Comparison of ENCODE assay signal across 7 mouse cellular contexts in the genomic region with DNA sequence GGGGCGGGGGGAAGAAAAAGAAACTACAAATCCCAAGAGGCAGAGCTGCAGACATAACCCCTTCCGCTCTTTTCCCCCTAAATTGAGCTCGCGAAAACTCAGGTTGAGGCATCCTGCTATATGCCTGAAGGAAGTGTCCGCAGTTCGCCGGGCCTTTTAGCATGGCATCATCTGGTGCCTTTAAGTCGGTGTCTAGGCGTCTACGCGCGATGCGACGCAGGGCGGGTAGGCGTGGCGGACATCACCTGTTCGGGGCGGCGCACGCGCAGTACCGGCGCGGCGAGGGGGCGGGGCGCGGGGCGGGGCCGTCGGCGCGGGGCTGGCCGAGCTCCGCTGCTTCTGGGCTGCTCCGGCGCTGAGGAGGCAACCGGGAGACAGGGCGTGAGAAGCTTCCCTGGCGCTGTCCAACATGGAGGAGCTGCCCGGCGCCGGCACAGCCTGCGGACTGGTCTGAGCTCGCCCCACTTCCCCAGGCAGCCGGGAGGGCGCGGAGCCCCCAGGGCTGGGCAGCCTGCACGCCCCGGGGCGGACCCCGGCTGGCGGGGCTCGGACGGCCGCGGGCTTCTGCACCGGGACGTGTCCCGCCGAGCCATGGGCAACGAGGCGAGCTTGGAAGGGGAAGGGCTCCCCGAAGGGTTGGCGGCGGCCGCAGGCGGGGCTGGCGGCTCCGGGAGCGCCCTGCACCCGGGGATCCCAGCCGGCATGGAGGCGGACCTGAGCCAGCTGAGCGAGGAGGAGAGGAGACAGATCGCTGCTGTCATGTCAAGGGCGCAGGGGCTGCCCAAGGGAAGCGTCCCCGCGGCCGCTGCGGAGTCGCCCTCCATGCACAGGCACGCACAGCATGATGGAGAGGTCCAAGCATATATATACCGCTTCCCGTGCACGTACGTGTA. TPM values are rescaled to one million over a fixed set of nuclear protein-coding genes. Genes with fewer than 3 reads are reported as not detected.
DNase-seq lines count a peak whose midpoint lies in the region; ATAC-seq lines count a peak whose summit lies in the region.

Gene Pclo, plus strand, starts transcription at position 288 of the 893 bp plus-strand sequence.

- no peaks in the 10 kb centered on the region for H3K4me1 ChIP-seq in brown adipose tissue, adult 24 weeks (ENCODE audit: control insufficient read depth, insufficient read depth, insufficient read length, low read length)
- no peaks in the 10 kb centered on the region for H3K4me1 ChIP-seq in embryonic facial prominence, embryonic 14.5 days (ENCODE audit: control insufficient read depth, insufficient read depth, low read length)
- H3K4me1 ChIP-seq in heart, embryonic 10.5 days: peaks cover 6% of the 10 kb centered on the region; the same call in 1 of the 2 replicates
- H3K4me1 ChIP-seq in limb, embryonic 11.5 days (ENCODE audit: control insufficient read depth, insufficient read depth, low read length): no peaks in the 10 kb centered on the region
- H3K4me1 ChIP-seq in midbrain, embryonic 14.5 days (ENCODE audit: control insufficient read depth, insufficient read depth, low read length): peaks cover 12% of the 10 kb centered on the region; the same call in 1 of the 2 replicates
- H3K4me1 ChIP-seq in stomach, embryonic 16.5 days (ENCODE audit: control insufficient read depth, insufficient read depth, low read length): peaks cover 4% of the 10 kb centered on the region; the same call in 1 of the 2 replicates

- no peaks in the 10 kb centered on the region for H3K9me3 ChIP-seq in embryonic facial prominence, embryonic 14.5 days (ENCODE audit: control insufficient read depth, low read length)
- no peaks in the 10 kb centered on the region for H3K9me3 ChIP-seq in heart, embryonic 10.5 days
- H3K9me3 ChIP-seq in limb, embryonic 11.5 days (ENCODE audit: control insufficient read depth, low read length): no peaks in the 10 kb centered on the region
- H3K9me3 ChIP-seq in midbrain, embryonic 14.5 days (ENCODE audit: control insufficient read depth, low read length): no peaks in the 10 kb centered on the region
- no peaks in the 10 kb centered on the region for H3K9me3 ChIP-seq in stomach, embryonic 16.5 days (replicated peaks; ENCODE audit: control insufficient read depth, low read length)

- DNase-seq in embryonic facial prominence, embryonic 14.5 days (ENCODE audit: low spot score): peak; percentile 92
- DNase-seq in heart, embryonic 10.5 days (ENCODE audit: low spot score): peak; percentile 93
- peak; percentile 89 for DNase-seq in kidney, adult 9 months
- DNase-seq in limb, embryonic 11.5 days (ENCODE audit: low spot score): peak; percentile 92
- DNase-seq in midbrain, embryonic 14.5 days: peak; percentile 95

- H3K27ac ChIP-seq in brown adipose tissue, adult 24 weeks (replicated peaks; ENCODE audit: low read depth, low read length): no peak within 1 kb of the TSS
- peak within 1 kb of the TSS; percentile 61 for H3K27ac ChIP-seq in embryonic facial prominence, embryonic 14.5 days (replicated peaks; ENCODE audit: low read depth, low read length)
- H3K27ac ChIP-seq in heart, embryonic 10.5 days: peak within 1 kb of the TSS; percentile 80
- H3K27ac ChIP-seq in limb, embryonic 11.5 days (replicated peaks; ENCODE audit: low read depth, low read length): no peak within 1 kb of the TSS
- H3K27ac ChIP-seq in midbrain, embryonic 14.5 days (replicated peaks; ENCODE audit: low read depth, low read length): peak within 1 kb of the TSS; percentile 99
- peak within 1 kb of the TSS; percentile 78 for H3K27ac ChIP-seq in stomach, embryonic 16.5 days (ENCODE audit: low read length)

- WGBS in embryonic facial prominence, embryonic 14.5 days: under 1% methylated on average over 48 of the region's 89 CpGs
- WGBS in heart, embryonic 10.5 days: under 1% methylated on average over 89 of the region's 89 CpGs
- under 1% methylated on average over 89 of the region's 89 CpGs for WGBS in limb, embryonic 11.5 days
- WGBS in midbrain, embryonic 14.5 days: under 1% methylated on average over 89 of the region's 89 CpGs
- under 1% methylated on average over 81 of the region's 89 CpGs for WGBS in stomach, embryonic 16.5 days

- ATAC-seq in embryonic facial prominence, embryonic 14.5 days (ENCODE audit: low read depth): peak; percentile 98
- peak; percentile 99 for ATAC-seq in limb, embryonic 11.5 days (ENCODE audit: insufficient number of reproducible peaks, low FRiP score, low TSS enrichment, low read depth)
- peak; percentile 98 for ATAC-seq in midbrain, embryonic 14.5 days (ENCODE audit: low FRiP score, low TSS enrichment)
- peak; percentile 99 for ATAC-seq in stomach, embryonic 16.5 days (ENCODE audit: insufficient read depth, low FRiP score)

- peaks cover 17% of the 10 kb centered on the region; the same call in 1 of the 2 replicates for H3K27me3 ChIP-seq in embryonic facial prominence, embryonic 14.5 days (replicated peaks; ENCODE audit: control insufficient read depth, insufficient read depth, low read length)
- H3K27me3 ChIP-seq in heart, embryonic 10.5 days (ENCODE audit: insufficient read depth, poor library complexity, severe bottlenecking): no peaks in the 10 kb centered on the region
- no peaks in the 10 kb centered on the region for H3K27me3 ChIP-seq in limb, embryonic 11.5 days (ENCODE audit: control insufficient read depth, insufficient read depth, low read length)
- H3K27me3 ChIP-seq in midbrain, embryonic 14.5 days (ENCODE audit: control insufficient read depth, insufficient read depth, low read length): no peaks in the 10 kb centered on the region
- H3K27me3 ChIP-seq in stomach, embryonic 16.5 days (ENCODE audit: control insufficient read depth, insufficient read depth, low read length): no peaks in the 10 kb centered on the region

- H3K36me3 ChIP-seq in embryonic facial prominence, embryonic 14.5 days (ENCODE audit: control insufficient read depth, insufficient read depth, low read length): no peaks in the 10 kb centered on the region
- no peaks in the 10 kb centered on the region for H3K36me3 ChIP-seq in heart, embryonic 10.5 days
- H3K36me3 ChIP-seq in limb, embryonic 11.5 days (ENCODE audit: control insufficient read depth, insufficient read depth, low read length): no peaks in the 10 kb centered on the region
- no peaks in the 10 kb centered on the region for H3K36me3 ChIP-seq in midbrain, embryonic 14.5 days (ENCODE audit: control insufficient read depth, insufficient read depth, low read length)
- no peaks in the 10 kb centered on the region for H3K36me3 ChIP-seq in stomach, embryonic 16.5 days (ENCODE audit: control insufficient read depth, insufficient read depth, low read length)

- H3K4me2 ChIP-seq in embryonic facial prominence, embryonic 14.5 days (ENCODE audit: low read depth, low read length): peak within 1 kb of the TSS; percentile 91
- H3K4me2 ChIP-seq in limb, embryonic 11.5 days (ENCODE audit: low read depth, severe bottlenecking): peak within 1 kb of the TSS; percentile 88
- H3K4me2 ChIP-seq in midbrain, embryonic 14.5 days (ENCODE audit: low read length): peak within 1 kb of the TSS; percentile 56
- peak within 1 kb of the TSS; percentile 67 for H3K4me2 ChIP-seq in stomach, embryonic 16.5 days (ENCODE audit: low read depth, low read length)

- H3K4me3 ChIP-seq in brown adipose tissue, adult 24 weeks (ENCODE audit: insufficient read depth, low read depth, low read length): peak within 1 kb of the TSS; percentile 56
- peak within 1 kb of the TSS; percentile 65 for H3K4me3 ChIP-seq in embryonic facial prominence, embryonic 14.5 days (ENCODE audit: low read depth, low read length)
- peak within 1 kb of the TSS; percentile 81 for H3K4me3 ChIP-seq in heart, embryonic 10.5 days
- H3K4me3 ChIP-seq in limb, embryonic 11.5 days (ENCODE audit: low read depth, low read length): peak within 1 kb of the TSS; percentile 60
- H3K4me3 ChIP-seq in midbrain, embryonic 14.5 days (replicated peaks; ENCODE audit: low read depth, low read length): peak within 1 kb of the TSS; percentile 91
- peak within 1 kb of the TSS; percentile 63 for H3K4me3 ChIP-seq in stomach, embryonic 16.5 days (replicated peaks; ENCODE audit: low read length)

- peak within 1 kb of the TSS; percentile 64 for H3K9ac ChIP-seq in embryonic facial prominence, embryonic 14.5 days (ENCODE audit: low read depth, low read length)
- peak within 1 kb of the TSS; percentile 49 for H3K9ac ChIP-seq in limb, embryonic 11.5 days (ENCODE audit: low read length)
- H3K9ac ChIP-seq in midbrain, embryonic 14.5 days (replicated peaks; ENCODE audit: low read length): peak within 1 kb of the TSS; percentile 93
- peak within 1 kb of the TSS; percentile 73 for H3K9ac ChIP-seq in stomach, embryonic 16.5 days (ENCODE audit: low read length)

RNA-seq across cellular contexts. Expression of gene Pclo, which starts in this region (rescaled TPM):
- polyA plus RNA-seq in brown adipose tissue, adult 24 weeks (2012; ENCODE audit: insufficient read depth, insufficient read length, missing spikeins): 0.58 and 1.7 TPM in 2 replicates
- polyA plus RNA-seq in embryonic facial prominence, embryonic 14.5 days (2014; fragmentation: Nextera tagmentation; extraction: Ambion mirVana): 1.2 and 1.4 TPM in 2 replicates
- 0.04 and 0.15 TPM in 2 replicates for polyA plus RNA-seq in heart, embryonic 10.5 days (2016; fragmentation: Nextera tagmentation; extraction: Ambion mirVana)
- 0.21 TPM in 2 replicates for polyA plus RNA-seq in limb, embryonic 11.5 days (2014; fragmentation: Nextera tagmentation; extraction: Ambion mirVana)
- polyA plus RNA-seq in midbrain, embryonic 14.5 days (2014; fragmentation: Nextera tagmentation; extraction: Ambion mirVana): 16.7 and 17.0 TPM in 2 replicates
- polyA plus RNA-seq in stomach, embryonic 16.5 days (2015; fragmentation: Nextera tagmentation; extraction: Ambion mirVana): 0.72 and 1.0 TPM in 2 replicates

Comparison
In these comparisons a context has a peak if more than half of its experiments do, and no peak if none do; other contexts are left out.
1. Peak in DNase-seq, H3K4me3 ChIP-seq and H3K27ac ChIP-seq in heart, embryonic 10.5 days; RNA of the gene not detected or under 1 TPM.
2. Peak in DNase-seq, ATAC-seq, H3K4me3 ChIP-seq, H3K9ac ChIP-seq and H3K4me2 ChIP-seq in limb, embryonic 11.5 days; RNA of the gene not detected or under 1 TPM.
3. H3K27ac ChIP-seq: peak in embryonic facial prominence, embryonic 14.5 days (single experiment), midbrain, embryonic 14.5 days (single experiment) and stomach, embryonic 16.5 days (single experiment); none in brown adipose tissue, adult 24 weeks (single experiment) and limb, embryonic 11.5 days (single experiment).
4. Peak in every context shown above with its lines, with median percentiles within 50 percentile points of each other: H3K4me3 ChIP-seq, ATAC-seq, DNase-seq, H3K4me2 ChIP-seq and H3K9ac ChIP-seq.